Mouse (Mus musculus) megakaryocyte, embryonic 14.5 days (primary cell): ENCODE measurements at regions not wholly inside any gene's neighbourhood (a gene's known extent, or its start where the extent isn't known, plus 50 kb on each side); places are given as distances from the start of the nearest gene placed in this dataset.

Source experiments
- FLI1 ChIP-seq: IDR thresholded peaks from 2 replicates; pipeline ENCODE4 v1.6.1; 2012; ENCODE audit warnings: low read length, inconsistent platforms, mixed read lengths
- GATA1 ChIP-seq: IDR thresholded peaks from 3 replicates; pipeline ENCODE4 v1.6.1; 2012; ENCODE audit warnings: mixed read lengths, low read length, inconsistent platforms, borderline replicate concordance

- TF ChIP-seq GATA1 (no peak), FLI1 (no peak)
These were observed 185.8 kb upstream of the Zfp507 start for GRCm38 (mm10) chr7:35988449-35989109.
